Mouse (Mus musculus) heart, postnatal 0 days (tissue): ENCODE data around the gene Rabgap1l.

Experiments
- CTCF ChIP-seq: IDR thresholded peaks from 2 replicates; pipeline ENCODE4 v1.5.1; 2016; ENCODE audit warnings: antibody characterized with exemption, control low read depth, low read depth
- EP300 ChIP-seq: IDR thresholded peaks from 2 replicates; pipeline ENCODE4 v1.6.1; 2016; ENCODE audit warnings: antibody characterized with exemption, low read depth

GRCm38 (mm10) chr1:160410822-160411221, 382.2 kb downstream of the Rabgap1l start:
- TF ChIP-seq CTCF (peak; percentile 55), EP300 (no peak)
